Mouse (Mus musculus): ENCODE measurements around the gene Slamf7.

- TF ChIP-seq POLR2A (IDR thresholded peaks at IDR 0.05; ENCODE audit: low read depth, low read length) (no peak), CTCF (IDR thresholded peaks at IDR 0.05; ENCODE audit: extremely low read depth, insufficient read length, insufficient replicate concordance, low read depth, low read length) (no peak)
Observed at GRCm38 (mm10) chr1:171667160-171667559, 14.3 kb upstream of the Slamf7 start.
